Mouse (Mus musculus) E14TG2a.4 (cell line): ENCODE data around the gene Rffl.

Experiments used
- H3K27me3 ChIP-seq: 2 replicates; pipeline ENCODE4 v1.6.1; 2014; ENCODE audit warnings: low read length, control low read depth; ENCODE audit not compliant: insufficient read depth
- H3K36me3 ChIP-seq: 2 replicates; pipeline ENCODE4 v1.6.1; 2014; ENCODE audit warnings: low read length, control low read depth; ENCODE audit not compliant: insufficient read depth
- H3K4me1 ChIP-seq: replicated peaks from 2 replicates; pipeline ENCODE4 v1.6.1; 2014; ENCODE audit warnings: low read depth, low read length, control low read depth
- H3K4me3 ChIP-seq: replicated peaks from 2 replicates; pipeline ENCODE4 v1.5.1; 2014; ENCODE audit warnings: mild to moderate bottlenecking, low read length
- H3K9me3 ChIP-seq: 2 replicates; pipeline ENCODE4 v1.6.1; 2014; ENCODE audit warnings: low read length, control low read depth
- CTCF ChIP-seq: conservative IDR thresholded peaks from 2 replicates; pipeline ENCODE4 v1.5.1; 2014; ENCODE audit warnings: low read length
- NANOG ChIP-seq: IDR thresholded peaks from 2 replicates; pipeline ENCODE4 v1.6.1; 2014; ENCODE audit warnings: borderline replicate concordance, low read length, mixed read lengths
- POU5F1 ChIP-seq: IDR thresholded peaks from 2 replicates; pipeline ENCODE4 v1.6.1; 2014; ENCODE audit warnings: low read length, borderline replicate concordance

Rffl gene

DNA sequence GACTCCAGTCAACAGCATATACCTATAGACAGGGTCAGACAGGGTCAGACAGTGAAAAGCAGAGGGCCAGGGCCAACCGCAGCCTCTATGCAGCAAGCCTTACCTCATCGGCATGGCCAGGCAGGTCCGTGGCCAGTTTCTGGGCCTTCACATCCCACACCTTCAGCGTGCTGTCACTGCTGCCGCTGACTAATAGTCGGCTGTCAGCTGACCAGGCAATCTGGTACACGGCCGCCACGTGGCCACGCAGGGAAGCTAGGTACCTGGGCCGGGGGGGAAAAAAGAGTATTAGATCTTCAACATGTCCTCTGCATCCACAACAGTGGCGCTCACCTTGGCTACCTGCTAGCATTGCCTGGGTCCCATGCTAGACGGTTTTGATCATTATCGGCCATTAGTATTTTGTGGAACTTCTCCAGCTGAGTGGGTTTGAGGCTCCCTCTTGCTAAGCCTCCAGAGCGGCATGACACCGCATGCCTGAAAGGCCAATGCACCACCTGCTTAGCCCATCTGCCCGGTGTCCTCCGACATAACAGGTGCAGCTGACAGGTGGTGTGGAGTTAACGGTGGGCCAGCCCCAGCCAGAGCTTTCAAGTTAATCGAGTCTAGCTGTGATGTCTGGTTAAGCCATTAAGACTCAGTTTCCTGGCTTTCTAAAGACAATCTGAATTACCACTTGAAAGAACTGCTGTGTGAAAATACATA, 30.7 kb upstream of the Rffl start:
- Histone ChIP-seq H3K27me3 (no peaks in the 10 kb centered on the region), H3K36me3 (peaks cover 76% of the 10 kb centered on the region), H3K4me3 (no peak overlapping the region), H3K9me3 (no peaks in the 10 kb centered on the region), H3K4me1 (peaks cover 43% of the 10 kb centered on the region)
- TF ChIP-seq POU5F1 (no peak), CTCF (no peak), NANOG (no peak)

- peaks cover 22% of the 10 kb centered on the region for H3K4me1 ChIP-seq
Observed at GRCm38 (mm10) chr11:82899720-82900119, 28.7 kb upstream of the Rffl start.

DNA sequence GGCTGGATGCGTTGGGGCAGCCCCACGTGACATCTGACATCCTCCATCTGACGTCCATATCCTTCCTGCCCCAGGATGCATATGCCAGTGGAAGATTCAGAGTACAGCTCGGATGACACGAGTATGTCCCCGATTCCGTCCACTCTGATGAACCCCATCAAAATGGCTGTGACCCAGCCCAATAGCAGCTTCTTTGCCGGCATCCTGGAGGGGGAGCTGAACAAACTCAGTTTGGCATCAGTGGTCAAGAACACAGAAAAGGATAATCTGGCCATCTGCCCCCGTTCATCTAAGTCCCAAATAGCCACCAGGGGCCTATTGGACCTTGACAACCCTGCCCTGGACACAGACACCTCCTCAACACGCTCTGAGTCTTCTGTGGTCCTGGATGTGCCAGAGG, 26.5 kb upstream of the Rffl start:
- TF ChIP-seq POU5F1 = no peak
- no peak for TF ChIP-seq CTCF
- TF ChIP-seq NANOG = no peak
- H3K36me3 ChIP-seq = peaks cover 33% of the 10 kb centered on the region
- H3K4me1 ChIP-seq = peaks cover 18% of the 10 kb centered on the region
- no peak overlapping the region for H3K4me3 ChIP-seq
- no peaks in the 10 kb centered on the region for H3K27me3 ChIP-seq
- H3K9me3 ChIP-seq = no peaks in the 10 kb centered on the region

More at GRCm38 (mm10) chr11:82899720-82900119, 28.7 kb upstream of the Rffl start:
- no peaks in the 10 kb centered on the region for H3K9me3 ChIP-seq
- no peak for TF ChIP-seq NANOG
- TF ChIP-seq POU5F1 = no peak
- TF ChIP-seq CTCF = no peak
- no peak overlapping the region for H3K4me3 ChIP-seq
- no peaks in the 10 kb centered on the region for H3K27me3 ChIP-seq
- H3K36me3 ChIP-seq = peaks cover 55% of the 10 kb centered on the region

GRCm38 (mm10) chr11:82891936-82892335, 20.9 kb upstream of the Rffl start, which contains the start of gene Fndc8:
TSS of gene Fndc8 (plus strand) at chr11:82892124.
- no peaks in the 10 kb centered on the region for H3K27me3 ChIP-seq
- no peak within 1 kb of the TSS for H3K4me3 ChIP-seq
- no peaks in the 10 kb centered on the region for H3K36me3 ChIP-seq
- no peaks in the 10 kb centered on the region for H3K9me3 ChIP-seq
- peaks cover 34% of the 10 kb centered on the region for H3K4me1 ChIP-seq
- no peak for TF ChIP-seq POU5F1
- TF ChIP-seq CTCF = no peak
- no peak for TF ChIP-seq NANOG

GRCm38 (mm10) chr11:82890342-82890762, 19.3 kb upstream of the Rffl start, which contains the start of gene Rad51d:
TSS of gene Rad51d (minus strand) at chr11:82890614.
- peak within 1 kb of the TSS; percentile 86 for H3K4me3 ChIP-seq

DNA sequence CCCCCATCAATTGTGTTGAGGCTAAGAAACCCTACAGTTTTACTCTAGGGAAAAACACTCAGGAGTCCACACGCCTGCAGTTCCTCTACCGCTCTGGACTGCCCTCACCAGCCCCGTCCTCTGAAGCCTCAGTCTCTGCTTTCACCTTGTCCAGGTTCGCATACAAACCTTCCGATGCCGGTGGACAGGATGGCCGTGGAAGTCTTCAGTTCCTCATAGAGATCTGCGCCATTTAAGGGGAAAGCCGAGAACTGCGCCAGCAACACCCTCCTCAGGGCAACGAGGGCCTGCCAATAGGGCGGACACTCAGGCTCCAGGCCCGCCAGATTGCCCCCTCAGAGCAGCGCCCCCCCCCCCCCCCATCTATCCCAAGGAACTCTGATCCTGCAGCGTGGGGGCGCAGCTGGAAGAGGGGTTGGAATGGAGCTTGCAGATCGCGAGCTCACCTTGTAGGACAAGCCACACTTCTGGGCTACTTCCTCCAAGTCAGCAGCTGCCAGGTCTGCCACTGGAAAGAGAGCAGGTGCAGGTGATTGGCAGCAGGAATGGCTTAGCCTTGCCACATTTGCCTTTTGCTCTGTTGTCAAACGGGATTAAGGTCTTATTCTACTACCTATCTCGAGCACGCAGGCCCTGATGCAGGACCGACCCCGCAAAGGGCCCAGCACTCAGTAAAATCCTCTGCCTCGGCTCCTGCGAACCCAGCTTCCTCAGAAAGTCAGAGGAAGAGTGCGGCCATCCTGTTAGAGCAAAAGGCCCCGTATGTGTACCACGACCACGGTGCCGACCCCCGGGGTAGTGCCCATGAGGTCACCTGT, 18.7 kb upstream of the Rffl start:
- no peaks in the 10 kb centered on the region for H3K9me3 ChIP-seq
- no peak for TF ChIP-seq POU5F1
- H3K36me3 ChIP-seq = no peaks in the 10 kb centered on the region
- H3K27me3 ChIP-seq = no peaks in the 10 kb centered on the region
- peak overlapping the region; percentile 86 for H3K4me3 ChIP-seq
- H3K4me1 ChIP-seq = peaks cover 50% of the 10 kb centered on the region

More at GRCm38 (mm10) chr11:82890342-82890762, 19.3 kb upstream of the Rffl start, which contains the start of gene Rad51d:
- Histone ChIP-seq H3K9me3 (no peaks in the 10 kb centered on the region), H3K27me3 (no peaks in the 10 kb centered on the region), H3K4me1 (peaks cover 43% of the 10 kb centered on the region), H3K36me3 (no peaks in the 10 kb centered on the region)
- TF ChIP-seq NANOG (no peak), CTCF (peak; percentile 60), POU5F1 (no peak)

- TF ChIP-seq POU5F1 = no peak
- no peak for TF ChIP-seq NANOG
- no peak for TF ChIP-seq CTCF
- Histone ChIP-seq H3K27me3 (no peaks in the 10 kb centered on the region), H3K4me1 (peaks cover 62% of the 10 kb centered on the region), H3K4me3 (no peak overlapping the region), H3K9me3 (no peaks in the 10 kb centered on the region), H3K36me3 (no peaks in the 10 kb centered on the region)
Observed at GRCm38 (mm10) chr11:82888491-82888946, 17.5 kb upstream of the Rffl start.

GRCm38 (mm10) chr11:82886559-82886958, 15.5 kb upstream of the Rffl start:
- TF ChIP-seq CTCF (peak; percentile 40), POU5F1 (no peak)
- H3K9me3 ChIP-seq = no peaks in the 10 kb centered on the region
- no peaks in the 10 kb centered on the region for H3K27me3 ChIP-seq
- peaks cover 73% of the 10 kb centered on the region for H3K4me1 ChIP-seq
- H3K36me3 ChIP-seq = peaks cover 18% of the 10 kb centered on the region
- H3K4me3 ChIP-seq = no peak overlapping the region
